Mouse (Mus musculus) MEL (cell line): ENCODE data around the gene Cd200r2. TPM values are rescaled to one million over a fixed set of nuclear protein-coding genes. Genes with fewer than 3 reads are reported as not detected.
A peak's percentile ranks its signal among the peaks of the same experiment; 100 is the strongest.

Experiments used
- DNase-seq: peaks from one replicate; pipeline ENCODE4 v3.0.0; 2011; ENCODE audit warnings: low read depth, low spot score
- H3K27ac ChIP-seq: 2 replicates; pipeline ENCODE4 v1.5.1; 2012; ENCODE audit warnings: low read depth, mild to moderate bottlenecking, control low read depth, low read length, moderate library complexity; ENCODE audit not compliant: control insufficient read depth
- H3K27me3 ChIP-seq, 2 experiments: fragments of 150-350 bp in 1 of 2; sonication (generic) in 1 of 2; 2 replicates each; pipeline ENCODE4 v1.6.1; 2012; ENCODE audit warnings: low read length in 2 of 2, mild to moderate bottlenecking in 2 of 2, improper control_type of control experiment in 1 of 2, moderate library complexity in 1 of 2; ENCODE audit not compliant: insufficient read depth in 2 of 2, control insufficient read depth in 1 of 2
- H3K36me3 ChIP-seq, 2 experiments: 2 replicates each; pipeline ENCODE4 v1.6.1; 2012 to 2014; ENCODE audit warnings: low read length in 2 of 2, improper control_type of control experiment in 1 of 2, inconsistent platforms in 1 of 2, mild to moderate bottlenecking in 1 of 2; ENCODE audit not compliant: insufficient read depth in 2 of 2, control insufficient read depth in 1 of 2
- H3K4me1 ChIP-seq, 2 experiments: fragments of 150-350 bp in 1 of 2; sonication (generic) in 1 of 2; 2 replicates each; pipeline ENCODE4 v1.6.1; 2012; ENCODE audit warnings: low read length in 2 of 2, improper control_type of control experiment in 1 of 2, mild to moderate bottlenecking in 1 of 2; ENCODE audit not compliant: insufficient read depth in 2 of 2, control insufficient read depth in 1 of 2
- H3K4me3 ChIP-seq, 2 experiments: fragments of 150-350 bp in 1 of 2; sonication (generic) in 1 of 2; 2 replicates each; pipeline ENCODE4 v1.5.1; 2012; ENCODE audit warnings: low read depth in 2 of 2, low read length in 2 of 2, mild to moderate bottlenecking in 2 of 2, moderate library complexity in 2 of 2, control low read depth in 1 of 2, improper control_type of control experiment in 1 of 2; ENCODE audit not compliant: control insufficient read depth in 1 of 2, insufficient read depth in 1 of 2
- H3K79me2 ChIP-seq: 2 replicates; pipeline ENCODE4 v1.6.1; 2012; ENCODE audit warnings: mild to moderate bottlenecking, low read length, moderate library complexity; ENCODE audit not compliant: control insufficient read depth, poor library complexity, insufficient read depth
- H3K9ac ChIP-seq: 2 replicates; pipeline ENCODE4 v1.6.1; 2012; ENCODE audit warnings: low read depth, mild to moderate bottlenecking, control low read depth, low read length, moderate library complexity; ENCODE audit not compliant: control insufficient read depth, poor library complexity, severe bottlenecking
- H3K9me3 ChIP-seq: fragments of 150-350 bp; sonication (generic); replicated peaks from 2 replicates; pipeline ENCODE4 v1.6.1; 2012; ENCODE audit warnings: mild to moderate bottlenecking, low read length, improper control_type of control experiment, moderate library complexity; ENCODE audit not compliant: insufficient read depth
- RCOR1 ChIP-seq: IDR thresholded peaks from 2 replicates; pipeline ENCODE4 v1.6.1; 2012; ENCODE audit warnings: low read depth, mild to moderate bottlenecking, inconsistent platforms, low read length, improper control_type of control experiment
- ZC3H11A ChIP-seq: IDR thresholded peaks from 2 replicates; pipeline ENCODE4 v1.6.1; 2012; ENCODE audit warnings: low read depth, mild to moderate bottlenecking, inconsistent platforms, low read length, improper control_type of control experiment
- polyA plus RNA-seq, 2 experiments: library from polyadenylated mRNA; stranded (reverse) in 1 of 2; unstranded in 1 of 2; fragments of >175 nt in 1 of 2; fragments of >200 nt in 1 of 2; gene quantifications; 2 replicates each; pipeline versions ENCODE4 v1.2.1 to v1.2.4; 2012; ENCODE audit warnings: low replicate concordance in 2 of 2, low read depth in 1 of 2; ENCODE audit not compliant: insufficient read length in 2 of 2, insufficient read depth in 1 of 2, missing spikeins in 1 of 2
- total RNA-seq: library from RNA; depleted of rRNA; stranded (reverse); fragments of 300-350 nt; gene quantifications from 2 replicates; pipeline ENCODE4 v1.2.3, GENCODE M21; 2012; rRNA removed

Gene Cd200r2
- total and polyA plus RNA-seq, 3 experiments = not detected

GRCm38 (mm10) chr16:44965428-44965827 is 98.5 kb downstream of the Cd200r2 start:
- H3K36me3 ChIP-seq = peaks cover 0 to 36% of the 10 kb centered on the region in 2 experiments; a peak in 2 of 4 replicates
- H3K9me3 ChIP-seq = no peaks in the 10 kb centered on the region
- TF ChIP-seq RCOR1 (peak; percentile 72), ZC3H11A (no peak)
- H3K27me3 ChIP-seq = no peaks in the 10 kb centered on the region
- no peak overlapping the region for H3K9ac ChIP-seq
- peaks cover 0 to 32% of the 10 kb centered on the region in 2 experiments; a peak in 2 of 4 replicates for H3K4me1 ChIP-seq
- no peak overlapping the region for H3K4me3 ChIP-seq
- H3K79me2 ChIP-seq = no peaks in the 10 kb centered on the region
- DNase-seq = peak; percentile 19
- peak overlapping the region; percentile 12; the same call in 1 of the 2 replicates for H3K27ac ChIP-seq

Other genes with a start within 250 kb of the Cd200r2 start
- 8.8 and 9.0 TPM in 2 replicates for gene Nepro, start 142.8 kb upstream of the Cd200r2 start, total RNA-seq
- 10 to 100 TPM in 1 of 2 experiments, not detected in 1; 20.8 TPM for gene Nepro, start 142.8 kb upstream of the Cd200r2 start, polyA plus RNA-seq
- 10.1 and 14.4 TPM in 2 replicates for gene Gtpbp8, start 120.7 kb upstream of the Cd200r2 start, total RNA-seq
- 10 to 100 TPM in 1 of 2 experiments, not detected in 1; 10.7 TPM for gene Gtpbp8, start 120.7 kb upstream of the Cd200r2 start, polyA plus RNA-seq
- gene Cd200r1, start 101.4 kb upstream of the Cd200r2 start, total RNA-seq = 1.4 and 2.0 TPM in 2 replicates
- gene Cd200r1, start 101.4 kb upstream of the Cd200r2 start, polyA plus RNA-seq = 1 to 10 TPM in 1 of 2 experiments, not detected in 1; 1.6 TPM
- gene Cd200r4, start 55.4 kb upstream of the Cd200r2 start, total RNA-seq = 0.82 and 1.1 TPM in 2 replicates
- 1 to 10 TPM in 1 of 2 experiments, not detected in 1; 1.6 TPM for gene Cd200r4, start 55.4 kb upstream of the Cd200r2 start, polyA plus RNA-seq
- gene Cd200r3, start 76.6 kb downstream of the Cd200r2 start, total RNA-seq = 0.39 and 0.46 TPM in 2 replicates
- gene Cd200r3, start 76.6 kb downstream of the Cd200r2 start, polyA plus RNA-seq = under 1 TPM in 1 of 2 experiments, not detected in 1; 0.46 TPM
- not detected in 2 replicates for gene Ccdc80, start 226.3 kb downstream of the Cd200r2 start, total RNA-seq
- gene Ccdc80, start 226.3 kb downstream of the Cd200r2 start, polyA plus RNA-seq = not detected